8 mouse cellular contexts compared by ENCODE assay signal in the genomic region with DNA sequence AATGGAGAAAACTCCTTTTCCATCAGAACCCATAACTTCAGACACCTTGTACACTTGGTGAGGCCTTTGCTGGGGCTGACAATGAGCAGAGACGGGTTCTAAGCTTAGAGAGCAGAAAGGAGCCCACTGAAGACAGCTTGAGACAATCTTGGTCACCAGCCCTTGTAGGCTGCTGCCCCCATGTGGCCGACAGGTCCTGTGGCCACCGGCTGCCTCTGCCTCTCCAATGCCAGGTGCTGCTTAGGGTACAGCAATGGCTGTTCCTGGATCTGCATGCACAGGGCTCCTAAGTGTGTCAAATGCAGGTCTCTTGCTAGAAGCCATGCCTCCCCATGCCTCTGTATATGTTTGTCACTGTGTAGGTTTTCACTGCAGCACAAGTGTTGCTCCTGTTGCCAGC. TPM values are rescaled to one million over a fixed set of nuclear protein-coding genes. Genes with fewer than 3 reads are reported as not detected.
DNase-seq lines count a peak whose midpoint lies in the region; ATAC-seq lines count a peak whose summit lies in the region.

No protein-coding gene starts in this region.

- peaks cover 39% of the 10 kb centered on the region for H3K36me3 ChIP-seq in forebrain, embryonic 16.5 days (ENCODE audit: control insufficient read depth, insufficient read depth)
- H3K36me3 ChIP-seq in lung, embryonic 15.5 days, result peaks cover 60% of the 10 kb centered on the region

- no peaks in the 10 kb centered on the region for H3K4me1 ChIP-seq in forebrain, embryonic 16.5 days (replicated peaks; ENCODE audit: control insufficient read depth, insufficient read depth, low read length)
- peaks cover 7% of the 10 kb centered on the region; the same call in 1 of the 2 replicates for H3K4me1 ChIP-seq in lung, embryonic 15.5 days

- 21% methylated on average over 3 of the region's 3 CpGs for WGBS in forebrain, embryonic 16.5 days
- WGBS in lung, embryonic 15.5 days, result 21% methylated on average over 3 of the region's 3 CpGs

- no peak overlapping the region for H3K4me2 ChIP-seq in forebrain, embryonic 16.5 days (ENCODE audit: low read length)
- H3K4me2 ChIP-seq in lung, embryonic 15.5 days, result no peak overlapping the region

- peak; percentile 85 for DNase-seq in ES-CJ7 (ENCODE audit: low read depth, low spot score)
- DNase-seq in cerebellum, adult 11 months, result peak; percentile 42
- DNase-seq in heart, postnatal 4 days, result peak; percentile 85
- DNase-seq in layer of hippocampus, adult 8-10 months (ENCODE audit: low spot score in 2 of 2), result peak; percentile 48 to 71
- DNase-seq in ovary, postnatal 14 days (ENCODE audit: low spot score), result peak; percentile 64
- DNase-seq in thymus, postnatal 14 days, result peak; percentile 89

- no peaks in the 10 kb centered on the region for H3K27me3 ChIP-seq in forebrain, embryonic 16.5 days (replicated peaks; ENCODE audit: control insufficient read depth, insufficient read depth, low read length)
- H3K27me3 ChIP-seq in lung, embryonic 15.5 days, result no peaks in the 10 kb centered on the region

- H3K9me3 ChIP-seq in forebrain, embryonic 16.5 days (ENCODE audit: control insufficient read depth, low read length), result no peaks in the 10 kb centered on the region
- H3K9me3 ChIP-seq in lung, embryonic 15.5 days, result no peaks in the 10 kb centered on the region

- no peak overlapping the region for H3K4me3 ChIP-seq in forebrain, embryonic 16.5 days (replicated peaks; ENCODE audit: low read length)
- H3K4me3 ChIP-seq in lung, embryonic 15.5 days, result no peak overlapping the region

- peak; percentile 66 for ATAC-seq in forebrain, embryonic 16.5 days
- peak; percentile 58; the same call in 1 of the 2 replicates for ATAC-seq in lung, embryonic 15.5 days (ENCODE audit: borderline replicate concordance, extremely low read depth, low FRiP score, low TSS enrichment)

- H3K9ac ChIP-seq in forebrain, embryonic 16.5 days (replicated peaks; ENCODE audit: low read depth, low read length), result no peak overlapping the region
- H3K9ac ChIP-seq in lung, embryonic 15.5 days, result no peak overlapping the region

- H3K27ac ChIP-seq in forebrain, embryonic 16.5 days (ENCODE audit: low read length), result no peak overlapping the region
- H3K27ac ChIP-seq in lung, embryonic 15.5 days, result no peak overlapping the region

RNA-seq across cellular contexts. Expression of a gene that starts 47.0 kb away (rescaled TPM):
- polyA plus RNA-seq in forebrain, embryonic 16.5 days (2015; fragmentation: Nextera tagmentation; extraction: Ambion mirVana), result 3.2 and 3.8 TPM in 2 replicates
- 10 to 100 TPM; 65.3 to 68.2 TPM for total RNA-seq in heart, postnatal 4 days (2021)
- total RNA-seq in layer of hippocampus, adult 8-10 months (2022), result 10 to 100 TPM in 3 of 4 experiments, 1 to 10 TPM in 1; 9.5 to 15.3 (median 12.7) TPM
- 13.3 and 14.0 TPM in 2 replicates for polyA plus RNA-seq in lung, embryonic 15.5 days (2015; fragmentation: Nextera tagmentation; extraction: Ambion mirVana)

RNA-seq across cellular contexts. Expression of a gene that starts 55.4 kb away (rescaled TPM):
- polyA plus RNA-seq in forebrain, embryonic 16.5 days (2015; fragmentation: Nextera tagmentation; extraction: Ambion mirVana), result 67.3 and 68.0 TPM in 2 replicates
- 10 to 100 TPM; 56.8 to 60.0 TPM for total RNA-seq in heart, postnatal 4 days (2021)
- 10 to 100 TPM; 69.5 to 77.8 (median 72.1) TPM for total RNA-seq in layer of hippocampus, adult 8-10 months (2022)
- 50.6 and 55.6 TPM in 2 replicates for polyA plus RNA-seq in lung, embryonic 15.5 days (2015; fragmentation: Nextera tagmentation; extraction: Ambion mirVana)

Comparison
In these comparisons a context has a peak if more than half of its experiments do, and no peak if none do; other contexts are left out.
1. RNA of a gene that starts 47.0 kb away (total RNA-seq): 65.3 to 68.2 TPM in heart, postnatal 4 days; 9.5 to 15.3 TPM in layer of hippocampus, adult 8-10 months; every median in the first group is over 4 times any median in the second.
2. Peak in every context shown above with its lines, with median percentiles within 50 percentile points of each other: DNase-seq.